Mouse (Mus musculus) adrenal gland, postnatal 14 days (tissue): ENCODE data around the gene Racgap1. TPM values are rescaled to one million over a fixed set of nuclear protein-coding genes. Genes with fewer than 3 reads are reported as not detected.

ENCODE experiments used
- DNase-seq: peaks from one replicate; pipeline ENCODE4 v3.0.0; 2021; ENCODE audit warnings: mixed read lengths
- long read RNA-seq, 2 experiments: library from polyadenylated mRNA; stranded (forward); transcript quantifications; one replicate each; pipeline ENCODE4 v2.0.0; 2021
- total RNA-seq: library from RNA; stranded (reverse); gene quantifications from 2 replicates; pipeline ENCODE4 v1.2.3, GENCODE M21; 2021

Gene Racgap1
- total RNA-seq = 25.3 and 28.5 TPM in 2 replicates
- long read RNA-seq, experiment 1, transcript Racgap1-201 (17 exons, 2,933 nt) = major isoform, 32 of 50 reads
- long read RNA-seq, experiment 1, transcript Racgap1-213 (18 exons, 3,052 nt) = minor isoform, 7 of 50 reads
- long read RNA-seq, experiment 1, partial matches to known transcripts = 2 of 50 reads
- long read RNA-seq, experiment 1, other reads (novel, unspliced or antisense) = 9 of 50 reads
- long read RNA-seq, experiment 2, transcript Racgap1-201 (17 exons, 2,933 nt) = major isoform, 17 of 31 reads
- long read RNA-seq, experiment 2, partial matches to known transcripts = 5 of 31 reads
- long read RNA-seq, experiment 2, other reads (novel, unspliced or antisense) = 6 of 31 reads

DNA sequence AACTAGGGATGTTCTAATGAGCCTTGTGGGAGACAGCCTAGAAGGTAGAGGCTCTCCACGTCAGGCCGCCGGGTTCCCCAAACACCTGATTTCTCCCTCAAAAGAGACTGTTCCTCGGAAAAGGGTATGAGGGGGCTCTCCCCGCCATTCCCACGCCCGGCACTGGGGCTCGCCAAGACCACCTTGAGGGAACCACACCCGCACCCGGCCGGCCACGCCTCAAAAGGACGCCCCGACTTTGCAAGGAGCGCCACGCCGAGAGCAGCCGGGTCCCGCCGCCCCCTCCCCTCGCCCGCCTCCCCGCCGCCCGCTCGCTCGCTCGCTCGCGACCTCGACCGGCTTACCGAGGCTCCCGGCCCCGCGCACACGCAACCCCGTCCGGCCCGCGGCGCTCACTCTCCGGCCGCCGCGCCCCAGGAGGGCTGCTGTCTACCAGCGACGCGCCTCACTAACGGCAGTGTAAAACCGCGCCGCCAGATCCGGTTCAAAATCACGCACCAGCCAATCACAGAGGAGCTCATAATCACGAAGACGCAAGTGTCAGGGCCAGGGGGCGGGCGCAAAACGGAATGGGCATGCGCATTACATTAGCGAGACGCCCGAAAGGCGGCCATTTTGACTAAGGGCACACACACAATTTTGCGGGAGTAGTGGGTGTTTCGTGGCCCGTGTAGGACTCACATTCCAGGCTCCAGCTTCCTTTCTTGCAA lies at the start of gene Racgap1:
Gene Racgap1, minus strand, starts transcription at position 494 of the 710 bp plus-strand sequence.
- DNase-seq = peak; percentile 97

DNA sequence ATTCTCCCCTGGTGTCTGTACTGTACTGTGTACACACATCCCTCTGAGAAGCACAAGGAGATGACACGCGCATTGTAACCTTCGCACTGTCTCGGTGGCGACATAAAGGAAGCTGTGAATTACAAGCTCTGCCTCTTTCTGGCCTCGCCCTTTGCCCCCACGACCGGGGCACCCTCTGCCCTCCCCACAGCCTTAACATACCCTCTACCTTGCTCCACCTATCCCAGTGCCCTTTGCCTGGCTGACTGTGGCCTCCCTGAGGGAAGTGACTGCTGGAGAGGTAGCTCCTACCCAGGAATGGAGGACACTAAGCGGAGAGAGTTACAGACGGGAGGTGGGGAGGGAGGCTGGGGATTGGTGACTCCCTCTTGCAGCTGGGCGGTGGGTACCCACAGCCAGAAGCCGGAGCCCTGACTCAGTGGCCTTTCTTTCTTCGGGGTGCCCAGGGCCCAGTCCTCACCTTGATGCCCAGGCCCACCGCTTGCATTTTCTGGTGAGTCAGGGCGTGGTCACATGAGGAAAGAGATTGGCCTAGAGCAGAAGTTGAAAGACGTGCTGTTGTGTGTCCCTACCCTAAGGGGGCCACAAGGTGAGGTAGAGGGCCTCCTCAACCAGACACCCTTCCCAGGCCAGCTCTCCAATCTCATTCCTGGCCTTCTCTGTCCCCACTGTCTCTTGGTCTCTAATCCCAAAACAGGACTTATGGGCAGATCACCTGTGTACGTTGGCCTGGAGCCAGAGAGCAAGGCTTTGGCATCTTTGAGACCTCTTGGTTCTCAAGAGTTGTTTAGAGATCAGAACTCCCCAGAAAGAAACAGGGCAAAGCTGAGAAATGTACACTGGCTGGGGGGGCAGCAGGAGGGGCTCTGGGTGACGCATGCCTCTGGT lies 49.0 kb upstream of the Racgap1 start:
- no peak for DNase-seq

DNA sequence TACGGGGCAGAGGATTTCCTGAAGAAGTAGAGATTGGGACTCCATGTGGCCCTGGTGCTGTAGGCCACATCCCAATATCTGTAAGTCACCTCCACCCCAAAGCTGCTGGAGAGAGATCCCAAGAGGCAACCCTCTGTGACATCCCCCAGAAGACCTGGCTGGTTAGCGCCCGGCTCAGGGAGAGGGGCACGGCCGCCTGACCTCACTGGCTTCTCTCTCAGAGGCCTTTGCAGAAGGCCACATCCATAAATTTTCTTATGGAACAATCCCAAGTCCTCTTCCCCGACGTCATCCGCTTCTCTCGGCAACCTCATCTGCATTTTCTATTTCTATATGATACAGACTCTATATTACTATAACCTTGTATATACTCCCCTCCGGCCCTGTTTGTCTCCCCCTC lies 48.3 kb upstream of the Racgap1 start:
- DNase-seq = peak; percentile 65

DNA sequence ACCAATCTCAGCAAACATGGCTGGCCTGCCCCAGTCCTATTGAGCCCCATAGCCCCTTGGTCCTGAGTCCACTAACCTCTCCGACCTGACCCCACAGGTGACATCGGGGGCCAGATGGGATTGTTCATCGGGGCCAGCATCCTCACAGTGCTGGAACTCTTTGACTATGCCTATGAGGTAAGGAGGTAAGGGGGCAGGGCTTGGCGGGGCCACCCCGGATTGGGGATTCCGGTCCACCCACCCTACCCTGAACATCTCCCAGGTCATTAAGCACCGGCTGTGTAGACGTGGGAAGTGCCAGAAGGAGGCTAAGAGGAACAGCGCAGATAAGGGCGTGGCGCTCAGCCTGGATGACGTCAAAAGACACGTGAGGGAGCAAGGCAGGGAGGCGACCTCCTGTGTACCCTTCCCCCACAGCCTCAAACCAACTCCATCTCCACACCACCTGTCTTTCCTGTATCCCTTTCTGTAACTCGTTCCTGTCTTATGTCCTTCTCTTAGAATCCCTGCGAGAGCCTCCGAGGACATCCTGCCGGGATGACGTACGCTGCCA lies 47.2 kb upstream of the Racgap1 start:
- DNase-seq = no peak

DNA sequence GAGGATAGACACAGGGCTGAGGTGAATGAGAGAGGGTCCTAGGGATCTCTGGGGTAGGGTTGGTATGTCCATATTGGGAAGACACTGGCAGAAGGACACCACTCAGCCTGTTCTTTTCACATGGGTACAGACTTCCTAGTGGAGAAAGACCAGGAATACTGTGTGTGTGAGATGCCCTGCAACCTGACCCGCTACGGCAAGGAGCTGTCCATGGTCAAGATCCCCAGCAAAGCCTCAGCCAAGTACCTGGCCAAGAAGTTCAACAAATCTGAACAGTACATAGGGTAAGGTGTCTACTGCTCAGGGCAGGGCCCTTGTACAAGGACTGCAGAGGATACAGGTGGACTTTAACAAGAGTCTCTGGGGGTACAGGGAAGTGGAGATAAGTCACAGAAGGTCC lies 45.9 kb upstream of the Racgap1 start:
- DNase-seq = no peak

DNA sequence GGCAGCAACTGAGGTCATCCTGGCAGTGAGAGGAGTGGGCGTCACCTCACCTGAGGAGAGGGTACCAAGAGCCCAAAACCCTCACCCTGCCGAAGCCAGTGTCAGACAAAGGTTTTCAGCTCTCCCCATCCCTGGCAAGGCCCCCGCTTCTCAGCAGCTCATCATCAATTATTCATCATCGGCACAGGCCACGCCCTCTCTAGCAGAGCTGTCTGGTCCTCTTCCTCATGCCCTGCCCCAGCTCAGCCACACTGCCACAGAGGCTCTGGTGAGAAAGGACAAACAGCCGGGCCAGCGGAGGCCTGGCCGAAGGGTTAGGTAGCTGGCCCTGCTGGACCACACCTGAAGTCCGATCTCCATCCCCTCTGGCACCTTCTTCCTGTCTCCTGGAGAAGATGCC lies 40.5 kb upstream of the Racgap1 start:
- DNase-seq = no peak

DNA sequence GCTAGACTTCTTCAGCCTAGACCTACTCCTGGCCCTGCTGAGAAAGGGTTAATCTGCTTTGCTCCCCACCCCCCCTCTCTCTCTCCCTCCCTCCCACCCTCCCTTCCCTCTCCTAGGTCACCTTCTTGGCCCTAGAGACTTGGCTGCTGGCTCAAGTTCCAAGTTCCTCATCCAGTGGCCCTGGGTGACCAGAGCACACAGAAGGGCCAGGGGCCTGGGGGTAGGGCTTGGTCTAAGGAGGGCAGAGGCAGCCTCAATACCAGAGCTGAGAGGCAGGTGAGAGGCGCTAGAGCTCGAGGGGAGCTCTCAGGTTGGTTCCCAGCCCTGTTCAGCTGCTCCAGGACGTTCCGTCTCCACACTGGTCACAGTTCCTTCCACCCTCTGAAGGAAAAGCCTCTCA lies 39.5 kb upstream of the Racgap1 start:
- no peak for DNase-seq

DNA sequence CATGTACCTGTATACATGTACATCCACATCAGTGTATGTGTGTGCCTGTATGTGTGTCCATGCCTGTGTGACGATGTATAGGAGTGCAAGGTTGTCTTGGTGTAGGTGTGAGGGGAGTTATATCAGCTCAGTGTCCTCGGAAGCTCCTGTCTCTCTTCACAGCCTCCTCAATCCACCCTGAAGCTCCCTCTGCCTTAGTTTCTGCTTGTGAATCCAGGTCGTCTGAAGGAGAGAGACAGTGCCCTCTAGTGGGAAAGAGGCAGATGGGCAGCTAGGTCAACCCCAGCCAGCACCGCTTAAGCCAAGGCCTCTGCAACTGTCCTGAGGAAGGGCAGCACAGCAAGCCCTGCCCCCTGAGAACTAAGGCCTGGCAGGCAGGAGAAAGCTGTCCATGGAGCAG lies 37.3 kb upstream of the Racgap1 start:
- DNase-seq = peak; percentile 77

DNA sequence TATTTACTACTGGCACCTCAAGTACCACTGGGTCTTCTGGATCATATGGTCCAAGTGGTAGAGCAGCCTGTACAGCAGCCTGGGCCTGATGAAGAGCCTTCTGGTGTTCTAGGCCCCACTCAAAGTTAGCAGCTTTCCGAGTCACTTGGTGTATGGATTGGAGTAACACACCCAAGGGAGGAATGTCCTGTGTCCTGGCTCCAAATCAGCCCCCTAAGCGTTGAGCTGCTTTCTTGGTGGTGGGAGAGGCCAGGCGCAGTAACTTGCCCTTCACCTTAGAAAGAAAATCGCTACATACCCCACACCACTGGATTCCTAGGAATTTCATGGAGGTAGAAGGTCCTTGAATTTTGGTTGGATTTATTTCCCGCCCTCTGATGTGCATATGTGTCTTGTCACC lies 32.7 kb upstream of the Racgap1 start:
- DNase-seq = no peak

DNA sequence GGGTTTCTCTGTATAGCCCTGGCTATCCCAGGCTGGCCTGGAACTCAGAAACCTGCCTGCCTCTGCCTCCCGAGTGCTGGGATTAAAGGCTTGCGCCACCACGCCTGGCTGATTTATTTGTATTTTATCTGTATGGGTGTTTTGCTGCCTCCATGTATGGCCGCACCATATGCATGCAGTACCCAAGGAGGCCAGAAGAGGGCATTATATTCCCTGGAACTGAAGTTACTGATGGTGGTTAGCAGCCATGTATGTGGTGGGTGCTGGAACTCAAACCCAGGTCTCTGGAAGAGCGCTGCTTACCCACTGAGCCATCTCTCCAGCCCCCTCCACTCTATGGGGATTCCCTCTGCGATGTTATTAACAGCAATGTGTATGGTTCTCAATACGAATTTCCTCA lies 31.4 kb upstream of the Racgap1 start:
- DNase-seq = no peak

DNA sequence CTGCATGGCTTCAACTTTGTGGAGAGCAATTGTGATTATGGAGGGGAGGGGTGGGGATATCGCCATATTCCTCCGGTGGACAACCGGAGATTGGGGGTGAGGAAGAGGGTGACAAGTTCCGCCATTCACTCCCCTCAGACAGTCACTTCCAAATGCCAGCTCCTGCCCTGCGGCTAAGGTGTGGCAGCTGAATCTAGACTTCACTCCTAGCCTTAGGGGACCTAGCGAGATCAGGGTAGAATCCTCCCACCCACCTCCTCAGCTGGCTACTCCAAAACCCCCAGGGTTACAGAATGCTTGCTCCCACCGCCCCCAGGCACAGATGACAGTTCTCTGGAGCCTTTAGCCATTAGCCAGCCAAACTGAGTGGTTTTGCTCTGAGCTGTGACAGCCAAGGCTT lies 27.6 kb upstream of the Racgap1 start:
- DNase-seq = no peak

DNA sequence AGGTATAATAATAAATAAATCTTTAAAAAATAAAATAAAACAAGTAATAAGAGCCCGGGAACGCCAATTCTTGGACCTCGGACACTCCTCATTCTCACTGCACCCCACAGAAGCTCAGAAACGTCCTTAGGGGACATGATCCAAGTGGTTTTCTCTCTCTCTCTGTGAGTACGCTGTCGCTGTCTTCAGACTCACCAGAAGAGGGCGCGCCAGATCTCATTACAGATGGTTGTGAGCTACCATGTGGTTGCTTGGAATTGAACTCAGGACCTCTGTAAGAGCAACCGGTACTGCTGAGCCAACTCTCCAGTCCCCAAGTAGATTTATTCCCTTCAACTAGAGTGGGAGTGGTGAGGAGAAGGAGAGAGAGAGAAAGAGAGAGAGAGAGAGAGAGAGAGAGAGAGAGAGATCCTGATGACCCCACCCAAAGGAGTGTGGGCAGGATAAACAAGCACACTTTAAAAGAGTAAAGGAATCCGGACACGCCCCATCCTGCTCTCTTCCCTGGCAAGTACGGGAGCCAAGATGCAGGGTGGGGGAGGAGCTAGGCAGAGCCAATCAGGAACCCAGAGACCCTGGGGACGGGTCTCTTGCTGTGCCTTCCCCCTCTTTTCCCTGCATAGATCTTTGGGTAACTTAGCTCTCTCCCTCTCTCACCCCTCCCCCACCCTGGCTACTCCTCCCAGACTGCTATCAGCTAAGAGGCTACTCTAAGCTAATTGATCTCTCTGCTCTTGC lies 26.8 kb upstream of the Racgap1 start:
- peak; percentile 71 for DNase-seq

DNA sequence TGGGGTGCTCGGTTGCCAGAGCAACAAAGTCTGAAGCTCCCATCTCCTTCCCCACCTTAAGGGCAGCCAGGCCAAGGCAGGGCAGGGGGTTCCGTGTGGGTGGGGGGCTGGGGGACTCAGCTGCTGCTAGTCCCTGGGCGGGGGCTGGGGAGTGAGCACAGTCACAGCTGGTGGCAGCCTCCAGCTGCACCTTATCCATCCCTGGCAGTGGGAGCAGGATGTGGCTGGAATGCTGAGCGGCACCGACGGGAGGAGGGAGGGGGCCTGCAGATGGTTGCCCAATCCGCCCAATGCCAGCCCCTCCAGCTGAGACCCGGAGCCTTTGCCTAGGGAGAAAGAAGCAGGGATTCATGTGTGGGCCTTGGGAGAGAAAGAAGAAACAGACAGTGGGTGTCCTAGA lies 25.6 kb upstream of the Racgap1 start:
- DNase-seq = no peak

DNA sequence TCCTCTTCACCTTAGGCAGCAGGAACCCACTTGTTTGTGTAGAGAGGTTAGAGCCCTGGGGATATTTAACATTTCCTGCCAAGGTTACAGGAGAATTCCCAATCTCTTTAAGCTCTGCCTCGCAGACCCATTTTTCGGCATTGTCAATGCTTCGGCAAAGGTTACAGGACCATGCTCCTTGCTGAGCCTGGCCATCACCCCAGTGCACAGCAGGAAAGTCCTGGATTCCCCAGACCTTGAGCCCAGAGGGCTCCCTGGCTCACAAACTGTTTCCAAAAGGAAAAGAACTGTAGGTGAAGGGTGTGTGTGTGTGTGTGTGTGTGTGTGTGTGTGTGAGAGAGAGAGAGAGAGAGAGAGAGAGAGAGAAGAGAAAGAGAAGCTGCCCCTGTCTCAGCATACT lies 23.4 kb upstream of the Racgap1 start:
- no peak for DNase-seq

DNA sequence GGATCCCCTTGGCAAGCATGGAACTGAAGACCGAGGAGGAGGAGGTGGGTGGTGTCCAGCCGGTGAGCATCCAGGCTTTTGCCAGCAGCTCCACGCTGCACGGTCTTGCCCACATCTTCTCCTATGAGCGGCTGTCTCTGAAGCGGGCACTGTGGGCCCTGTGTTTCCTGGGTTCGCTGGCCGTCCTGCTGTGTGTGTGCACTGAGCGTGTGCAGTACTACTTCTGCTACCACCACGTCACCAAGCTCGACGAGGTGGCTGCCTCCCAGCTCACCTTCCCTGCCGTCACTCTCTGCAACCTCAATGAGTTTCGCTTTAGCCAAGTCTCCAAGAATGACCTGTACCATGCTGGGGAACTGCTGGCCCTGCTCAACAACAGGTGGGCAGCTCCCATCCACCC lies 20.3 kb upstream of the Racgap1 start:
- no peak for DNase-seq

DNA sequence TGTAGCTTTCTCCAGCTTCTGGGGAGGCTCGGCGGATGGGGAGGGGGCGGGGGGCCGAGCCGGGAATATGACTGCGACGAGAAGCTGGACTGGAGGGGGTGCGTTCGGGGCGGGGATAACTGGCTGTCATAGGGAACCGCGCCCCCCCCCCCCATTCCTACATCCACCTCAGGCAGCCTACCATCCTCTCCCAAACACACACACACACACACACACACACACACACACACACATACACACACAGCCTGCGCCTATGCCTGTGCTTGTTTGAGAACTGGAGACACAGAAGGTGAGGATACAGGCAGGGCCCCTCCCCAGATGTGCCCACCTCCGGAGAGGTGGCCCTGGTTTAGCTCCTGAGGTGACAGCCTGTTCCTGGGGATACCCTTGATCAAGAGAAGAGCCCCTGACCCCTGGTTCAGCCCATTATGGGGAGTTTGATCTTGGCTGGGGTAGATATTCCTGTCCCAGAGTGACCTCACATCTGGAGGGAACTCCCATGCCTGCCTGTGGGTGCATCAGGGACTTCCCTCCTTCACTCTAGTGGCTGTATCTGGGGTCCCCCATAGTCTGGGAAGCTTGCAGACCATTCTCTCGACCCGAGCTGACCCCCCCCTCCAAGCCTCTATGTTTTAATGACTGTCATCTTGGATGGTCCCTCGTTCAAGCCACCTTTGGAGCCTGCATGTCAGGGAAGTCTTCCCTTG lies 19.7 kb upstream of the Racgap1 start:
- peak; percentile 23 for DNase-seq

DNA sequence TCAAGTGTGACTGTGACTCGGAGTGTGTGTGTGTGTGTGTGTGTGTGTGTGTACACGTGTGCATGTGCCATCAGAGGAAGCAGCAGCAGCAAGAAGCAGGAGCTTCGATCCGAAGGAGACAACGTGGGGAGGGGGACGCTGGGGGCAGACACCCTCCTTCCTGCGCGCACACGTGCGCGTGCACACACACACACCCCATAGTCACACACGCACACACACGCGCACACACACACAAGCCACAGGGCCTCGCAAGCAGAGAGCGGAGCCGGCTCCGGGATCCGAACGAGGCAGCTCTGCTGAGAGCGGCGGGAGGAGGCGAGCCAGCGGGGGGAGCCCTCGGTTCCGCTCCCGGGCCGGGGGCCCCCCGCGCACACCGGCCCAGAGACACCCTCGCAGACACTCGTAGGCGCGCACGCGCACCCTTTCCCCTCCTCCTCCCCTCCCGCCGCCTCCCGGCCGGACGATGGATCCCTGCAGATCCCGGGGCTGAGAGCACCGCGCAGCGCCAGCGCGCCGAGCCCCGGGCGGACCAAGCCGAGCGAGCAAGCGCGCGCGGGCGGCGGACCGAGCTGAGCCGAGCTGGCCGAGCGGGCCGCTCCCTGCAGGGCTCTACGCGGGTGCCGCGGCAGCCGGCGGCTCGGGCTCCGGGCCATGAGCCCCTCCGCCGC lies 18.8 kb upstream of the Racgap1 start, which contains the start of gene Asic1:
Gene Asic1, plus strand, starts transcription at position 215 of the 668 bp plus-strand sequence.
- peak; percentile 86 for DNase-seq

DNA sequence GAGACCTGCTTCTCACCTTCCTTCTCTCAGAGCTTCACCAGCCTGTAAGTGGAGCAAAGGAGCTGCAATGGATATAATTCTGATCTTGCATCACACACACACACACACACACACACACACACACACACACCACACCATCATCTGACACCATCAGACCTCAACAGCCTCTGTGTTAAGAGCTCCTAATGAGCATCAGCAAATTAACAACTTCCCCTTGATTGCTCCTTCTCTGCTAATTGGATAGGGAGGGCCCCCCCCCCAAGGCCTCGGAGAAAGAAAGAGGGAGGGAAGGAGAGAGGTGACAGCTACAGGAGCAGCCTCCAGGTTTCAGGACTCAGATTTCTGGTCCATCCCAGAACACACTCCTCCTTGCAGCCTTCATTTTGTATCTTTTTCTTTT lies 17.9 kb upstream of the Racgap1 start:
- no peak for DNase-seq

DNA sequence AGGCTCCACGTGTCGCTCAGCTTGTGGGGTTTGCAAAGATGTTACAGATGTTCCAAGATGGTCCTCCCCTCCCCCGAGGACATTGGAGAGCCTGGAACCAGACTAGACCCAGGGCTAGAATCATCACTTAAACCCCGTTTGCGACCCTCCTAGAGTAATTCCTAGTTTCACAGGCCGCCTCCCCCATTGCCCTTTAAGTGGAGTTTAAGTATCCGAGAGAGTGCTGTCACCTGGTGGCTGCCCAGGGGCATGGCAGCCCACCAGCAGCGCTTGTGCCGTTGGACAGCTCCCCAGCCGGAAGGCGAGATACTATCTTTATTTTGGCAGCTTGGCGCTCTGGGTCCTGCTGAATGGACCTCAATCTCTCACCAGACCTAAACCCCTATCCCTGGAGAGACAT lies 17.4 kb upstream of the Racgap1 start:
- peak; percentile 87 for DNase-seq

DNA sequence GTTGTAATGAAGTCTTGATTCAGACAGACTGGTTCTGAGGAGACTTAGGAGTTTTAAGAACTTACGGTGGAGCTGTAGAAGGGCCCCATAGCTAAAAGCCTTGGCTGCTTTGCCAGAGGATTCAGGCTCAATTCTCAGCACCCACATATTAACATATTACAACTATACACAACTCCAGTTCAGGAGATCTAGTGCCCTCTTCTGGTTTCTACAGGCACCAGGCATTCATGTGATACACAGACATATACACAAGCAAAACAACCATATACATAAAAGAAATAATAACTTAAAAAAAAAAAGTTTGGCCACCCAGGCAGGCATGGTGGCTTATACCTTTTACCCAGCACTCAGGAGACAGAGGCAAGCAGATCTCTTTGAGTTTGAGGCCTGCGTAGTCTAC lies 16.1 kb upstream of the Racgap1 start:
- no peak for DNase-seq
